Mouse (Mus musculus) forelimb bud, embryonic 11.5 days (tissue): ENCODE data around the gene Thsd4.

Experiments
- DNase-seq: peaks from one replicate; pipeline ENCODE4 v3.0.0-alpha.2; 2012; ENCODE audit warnings: low read depth, low spot score

Thsd4 gene

DNA sequence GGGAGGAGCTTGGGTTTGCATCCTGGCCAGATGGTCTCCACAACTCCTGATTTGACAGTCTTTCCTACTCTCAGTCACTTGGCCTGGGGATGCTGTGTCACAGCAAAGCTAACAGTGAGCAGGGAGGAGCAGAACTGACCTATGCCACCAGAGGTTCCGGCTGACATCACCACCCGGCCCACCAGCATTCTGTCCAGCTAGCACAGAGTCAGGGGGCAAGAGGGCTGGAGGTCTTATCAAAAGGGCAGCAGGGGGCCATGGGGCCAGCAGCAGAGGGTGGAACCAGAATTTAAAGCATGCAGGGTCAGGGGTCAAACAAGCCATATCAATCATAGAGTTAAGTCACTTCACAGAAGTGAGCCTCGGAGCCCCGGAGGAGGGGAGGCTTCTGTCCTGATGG, 4.7 kb downstream of the Thsd4 start:
- no peak for DNase-seq

DNA sequence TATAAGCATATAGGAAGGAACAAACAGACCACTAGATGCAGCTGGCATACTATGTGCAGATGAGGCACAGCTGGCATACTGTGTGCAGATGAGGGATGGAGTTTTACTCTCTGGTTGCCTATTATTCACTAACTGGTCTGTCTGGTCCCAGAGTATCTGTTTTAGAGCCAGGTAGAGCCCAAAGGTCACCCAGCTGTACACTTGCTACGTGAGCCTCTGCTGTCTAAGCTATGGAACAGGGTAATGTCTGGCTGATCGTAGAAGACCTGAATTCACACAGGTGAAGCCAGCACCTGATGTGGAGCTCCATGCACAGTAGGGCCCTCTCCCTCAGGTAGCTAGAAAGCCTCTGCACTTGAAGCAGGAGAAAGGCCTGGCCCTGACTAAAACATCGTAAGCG, 5.5 kb downstream of the Thsd4 start:
- DNase-seq, result no peak

DNA sequence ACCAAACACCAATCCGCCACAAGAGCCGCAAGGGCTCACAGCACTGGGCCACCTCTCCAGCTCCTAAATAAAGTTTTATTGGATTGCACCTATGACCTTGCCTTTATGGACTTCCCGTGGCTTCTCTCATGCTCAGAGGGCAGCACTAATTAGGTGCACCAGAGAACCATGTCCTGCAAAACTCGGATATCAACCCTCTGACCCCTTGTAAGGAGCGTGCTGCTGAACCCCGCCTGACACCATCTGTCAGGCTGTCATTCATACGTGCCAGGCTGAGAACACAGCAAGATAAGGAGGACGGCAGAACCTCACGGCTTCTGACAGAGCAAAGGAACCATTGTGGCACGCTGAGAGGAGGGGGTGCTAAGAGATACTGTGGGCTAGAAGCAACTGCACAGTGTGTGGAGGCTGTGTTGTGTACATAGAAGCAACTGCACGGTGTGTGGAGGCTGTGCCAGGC, 8.5 kb downstream of the Thsd4 start:
- DNase-seq, result peak; percentile 55

GRCm38 (mm10) chr9:60510876-60511275, 11.0 kb downstream of the Thsd4 start:
- no peak for DNase-seq

- no peak for DNase-seq
Measured at GRCm38 (mm10) chr9:60506136-60506535, 15.7 kb downstream of the Thsd4 start.

GRCm38 (mm10) chr9:60504378-60505285, 17.2 kb downstream of the Thsd4 start:
- DNase-seq, result no peak

GRCm38 (mm10) chr9:60502220-60502619, 19.6 kb downstream of the Thsd4 start:
- DNase-seq, result no peak

GRCm38 (mm10) chr9:60501504-60502179, 20.2 kb downstream of the Thsd4 start:
- no peak for DNase-seq

- peak; percentile 60 for DNase-seq
Measured at GRCm38 (mm10) chr9:60492275-60492974, 29.4 kb downstream of the Thsd4 start.

- no peak for DNase-seq
Measured at GRCm38 (mm10) chr9:60491489-60492100, 30.3 kb downstream of the Thsd4 start.

- no peak for DNase-seq
Measured at GRCm38 (mm10) chr9:60491079-60491478, 30.8 kb downstream of the Thsd4 start.

GRCm38 (mm10) chr9:60488816-60489215, 33.0 kb downstream of the Thsd4 start:
- DNase-seq, result no peak

DNA sequence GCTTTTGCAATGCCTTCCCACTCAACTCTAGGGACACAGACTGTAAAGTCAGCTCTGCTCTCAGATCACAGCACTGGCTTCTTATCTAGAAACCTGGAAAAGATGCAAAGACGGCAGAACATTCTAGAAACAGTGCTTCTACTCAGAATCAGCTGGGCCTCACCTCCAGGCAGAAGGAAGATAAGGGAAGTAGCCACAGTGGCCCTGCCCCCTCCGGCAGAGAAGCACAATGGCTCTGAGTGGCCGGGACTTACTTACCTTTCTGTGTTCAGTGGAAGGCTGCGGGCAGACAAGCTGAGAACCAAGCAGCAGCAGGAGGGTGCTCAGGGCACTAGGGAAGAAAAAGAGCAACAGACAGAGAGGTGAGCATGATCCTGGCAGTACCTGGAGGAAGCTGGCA, 39.7 kb downstream of the Thsd4 start:
- DNase-seq, result no peak

GRCm38 (mm10) chr9:60480052-60480451, 41.8 kb downstream of the Thsd4 start:
- no peak for DNase-seq

- peak; percentile 35 for DNase-seq
Measured at GRCm38 (mm10) chr9:60478806-60479205, 43.0 kb downstream of the Thsd4 start.

GRCm38 (mm10) chr9:60477991-60478750, 43.7 kb downstream of the Thsd4 start:
- DNase-seq, result no peak

DNA sequence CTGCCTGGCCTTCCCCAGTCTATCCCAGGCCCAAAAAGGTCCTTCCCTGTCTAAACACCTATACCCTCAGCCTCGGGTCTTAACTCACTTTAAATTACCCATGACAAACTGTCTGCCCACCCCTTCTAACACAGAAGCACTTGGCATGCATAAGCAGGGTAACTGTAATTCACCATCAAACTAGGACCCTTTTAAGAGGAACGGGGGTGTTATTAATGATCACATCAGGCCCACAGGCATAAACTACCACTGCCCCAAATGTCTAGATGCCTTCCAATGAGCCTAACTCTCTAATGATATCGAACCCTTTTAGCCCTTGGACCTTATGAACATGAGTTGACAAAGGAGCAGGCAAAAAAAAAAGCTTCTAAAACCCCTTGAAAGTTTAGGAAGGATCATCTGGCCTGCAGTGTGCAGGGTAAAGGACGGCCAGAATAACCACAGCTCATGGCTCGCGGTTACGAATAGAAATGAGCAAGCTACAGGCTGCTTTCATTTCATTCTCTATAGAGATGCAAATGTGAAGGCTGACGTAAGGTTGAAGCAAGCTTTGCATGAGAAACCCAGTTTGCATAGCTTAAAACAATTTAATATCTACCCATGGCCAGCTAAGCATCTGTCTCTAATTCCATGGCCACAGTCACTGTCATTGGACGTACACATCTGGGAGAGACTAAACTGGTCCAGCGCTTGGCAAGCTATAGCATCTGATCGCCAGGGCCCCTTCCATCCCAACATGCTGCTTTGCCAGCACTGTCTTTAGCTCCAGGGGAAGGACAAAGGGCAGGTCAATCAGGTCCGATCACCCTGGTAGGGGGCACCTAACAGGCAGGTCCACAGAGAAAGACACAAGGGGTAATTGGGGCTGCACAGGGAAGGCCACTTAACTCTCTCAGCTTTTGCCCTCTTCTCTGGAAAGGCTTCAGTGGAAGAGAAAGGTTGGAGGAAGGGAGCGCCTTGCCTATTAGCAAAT, 61.5 kb downstream of the Thsd4 start:
- no peak for DNase-seq

- DNase-seq, result no peak
Measured at GRCm38 (mm10) chr9:60458468-60458962, 63.3 kb downstream of the Thsd4 start.

GRCm38 (mm10) chr9:60457359-60458210, 64.3 kb downstream of the Thsd4 start:
- no peak for DNase-seq
